Mouse (Mus musculus) heart, postnatal 25 days (tissue): Measurements from ENCODE around the gene Etl4. TPM values are rescaled to one million over a fixed set of nuclear protein-coding genes. Genes with fewer than 3 reads are reported as not detected.

Experiments used
- DNase-seq: peaks from one replicate; pipeline ENCODE4 v3.0.0; 2022; ENCODE audit warnings: low spot score
- intact Hi-C: fragments of 180-260 bp; cut with DNase I; formaldehyde crosslinking; loops from one replicate; pipeline ENCODE4 v1.15.1; 2025
- total RNA-seq, 2 experiments: library from RNA; stranded (reverse); gene quantifications; 2 replicates each; pipeline ENCODE4 v1.2.3; 2021

Gene Etl4
- total RNA-seq, 2 experiments from 2014 or later, result 36.9 to 40.8 TPM

GRCm38 (mm10) chr2:20763511-20764212 lies 854.1 kb downstream of the Etl4 start:
- intact Hi-C loops, result no loop called here
- no peak for DNase-seq

- DNase-seq, result no peak
- intact Hi-C loops, result no loop called here
Observed at GRCm38 (mm10) chr2:20764566-20765090, 855.0 kb downstream of the Etl4 start.

DNA sequence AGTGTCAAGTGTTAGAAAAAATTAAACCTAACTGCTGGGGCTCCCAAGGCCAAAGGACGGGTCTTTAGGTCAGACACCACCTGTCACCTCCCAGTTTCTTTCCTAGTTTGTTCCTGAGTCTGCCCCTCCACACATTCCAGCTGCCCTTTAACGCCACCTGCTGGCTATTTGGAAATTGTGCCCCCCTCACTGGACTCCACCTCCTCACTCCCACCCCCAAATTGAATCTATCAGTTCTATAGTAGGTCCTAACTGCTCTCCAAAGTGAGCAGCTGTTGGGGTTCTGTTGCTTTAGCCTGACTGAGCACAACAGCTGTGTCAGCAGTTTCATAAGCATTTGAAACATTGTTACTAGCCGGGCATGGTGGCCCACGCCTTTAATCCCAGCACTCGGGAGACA lies 859.1 kb downstream of the Etl4 start:
- DNase-seq, result no peak
- intact Hi-C loops, result no loop called here

- DNase-seq, result no peak
- intact Hi-C loops, result loop anchor here (10.0 kb wide), 2 partner anchors 245 to 1355 kb away; no protein-coding TSS in a partner anchor
Observed at GRCm38 (mm10) chr2:20770171-20770570, 860.6 kb downstream of the Etl4 start.

GRCm38 (mm10) chr2:20774462-20774861 lies 864.9 kb downstream of the Etl4 start:
- DNase-seq, result no peak
- intact Hi-C loops, result loop anchor here (10.0 kb wide), 2 partner anchors 250 to 1360 kb away; no protein-coding TSS in a partner anchor

- intact Hi-C loops, result loop anchor here (5.0 to 10.0 kb wide), 4 partner anchors 104 to 1361 kb away; no protein-coding TSS in a partner anchor
Observed at GRCm38 (mm10) chr2:20776171-20776704, 866.7 kb downstream of the Etl4 start.

GRCm38 (mm10) chr2:20777931-20778330 lies 868.4 kb downstream of the Etl4 start:
- intact Hi-C loops, result loop anchor here (5.0 to 10.0 kb wide), 4 partner anchors 106 to 1363 kb away; no protein-coding TSS in a partner anchor
- no peak for DNase-seq

More at GRCm38 (mm10) chr2:20776171-20776704, 866.7 kb downstream of the Etl4 start:
- DNase-seq, result no peak

DNA sequence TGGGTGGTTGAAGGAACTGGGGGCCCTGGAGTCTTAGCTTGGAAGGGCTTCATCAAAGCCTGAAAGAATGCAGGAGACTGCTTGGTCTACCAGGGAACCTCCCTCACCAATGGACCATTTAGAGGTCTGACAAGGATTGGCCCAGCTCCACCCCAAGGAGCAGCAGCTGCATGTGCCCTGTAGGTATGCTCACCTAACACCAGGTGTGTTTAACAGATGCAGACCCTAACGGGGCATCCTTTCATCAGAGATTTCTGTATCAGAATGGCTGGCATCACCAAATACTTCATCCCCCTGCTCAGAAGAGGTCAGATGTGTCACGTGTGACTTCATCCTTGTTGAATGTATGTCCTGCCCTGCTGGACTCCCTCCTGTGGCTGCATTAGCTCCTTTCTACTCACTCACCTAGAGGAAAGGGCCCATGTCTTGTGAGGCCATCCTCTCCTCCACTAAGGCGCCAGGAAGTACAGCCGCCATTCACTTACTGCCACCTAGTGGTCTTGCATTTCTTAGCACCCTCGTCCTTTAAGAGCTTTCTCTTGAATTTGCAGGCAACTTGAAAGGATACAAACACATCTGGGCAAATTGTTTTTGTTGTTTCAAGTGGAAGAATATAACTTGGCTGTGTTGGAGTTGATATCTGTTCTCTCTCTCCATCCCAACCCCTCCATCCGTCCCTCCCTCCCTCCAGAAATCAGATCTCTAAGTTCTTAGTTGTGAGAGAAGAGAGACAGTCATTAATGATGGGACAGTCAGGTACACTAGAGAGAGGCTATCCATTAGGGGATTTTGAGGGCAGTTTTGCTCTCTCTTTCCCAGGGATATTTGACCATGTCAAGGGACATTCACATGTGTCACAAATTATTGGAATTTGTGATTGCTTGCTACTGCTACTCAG lies 870.2 kb downstream of the Etl4 start:
- no peak for DNase-seq
- intact Hi-C loops, result loop anchor here (5.0 to 10.0 kb wide), 4 partner anchors 107 to 1365 kb away; no protein-coding TSS in a partner anchor

GRCm38 (mm10) chr2:20801236-20801890 lies 891.8 kb downstream of the Etl4 start:
- intact Hi-C loops, result no loop called here
- no peak for DNase-seq

GRCm38 (mm10) chr2:20811506-20811905 lies 901.9 kb downstream of the Etl4 start:
- peak; percentile 2 for DNase-seq
- intact Hi-C loops, result no loop called here

DNA sequence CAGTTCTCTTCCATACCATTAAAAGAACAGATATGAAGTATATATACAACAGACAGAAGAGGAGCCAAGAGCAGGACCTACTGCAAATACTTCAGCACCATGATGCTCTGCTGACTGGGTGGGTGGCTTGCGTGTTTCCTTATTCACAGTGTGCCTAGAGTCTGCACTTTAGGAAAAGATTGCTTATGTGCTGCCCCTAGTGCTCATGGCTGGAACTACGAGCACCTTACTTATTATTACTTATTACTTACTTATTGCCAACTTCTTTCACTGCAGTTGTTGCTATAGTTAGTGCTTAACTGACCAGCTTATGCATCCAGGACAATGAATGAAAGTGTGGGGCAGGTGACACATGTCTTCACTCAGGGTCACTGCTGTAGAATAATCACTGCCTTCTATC lies 904.4 kb downstream of the Etl4 start:
- intact Hi-C loops, result no loop called here
- no peak for DNase-seq

DNA sequence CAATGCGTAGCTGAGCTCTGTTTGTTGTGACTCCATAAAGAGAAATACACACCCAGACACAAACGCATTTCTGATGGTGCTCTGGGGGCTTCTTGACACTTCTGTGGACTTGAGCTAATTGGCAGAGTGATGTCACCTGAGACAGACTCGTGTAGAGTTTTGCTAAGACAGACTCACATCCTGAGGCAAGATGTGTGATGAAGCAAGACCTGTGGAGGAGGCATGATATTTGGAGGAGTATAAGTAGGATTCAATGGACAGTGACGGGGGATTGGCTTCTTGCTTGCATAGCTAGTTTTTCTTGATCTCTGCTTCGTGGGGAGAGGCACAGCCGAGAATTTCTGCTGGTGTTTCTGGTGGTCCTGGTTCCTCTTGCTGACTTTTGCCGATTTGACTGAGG lies 908.6 kb downstream of the Etl4 start:
- no peak for DNase-seq
- intact Hi-C loops, result no loop called here

DNA sequence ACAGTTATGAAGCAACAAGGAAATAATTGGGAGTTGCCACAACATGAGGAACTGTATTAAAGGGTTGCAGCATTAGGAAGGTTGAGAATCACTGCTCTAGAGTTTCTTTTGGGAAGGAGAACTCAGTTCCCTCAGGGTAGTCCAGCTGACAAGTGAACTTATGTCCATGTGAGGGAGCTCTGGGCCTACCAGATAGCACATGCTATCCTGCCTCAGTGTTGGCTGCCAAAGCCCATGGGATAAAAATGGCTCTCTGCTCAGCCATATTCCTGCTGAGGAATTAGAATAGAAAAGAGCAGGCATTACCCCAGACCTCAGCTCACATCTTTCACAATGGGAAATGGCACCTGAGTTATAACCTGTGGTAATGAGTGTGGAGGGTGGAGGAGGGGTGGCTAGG lies 916.7 kb downstream of the Etl4 start:
- DNase-seq, result no peak
- intact Hi-C loops, result no loop called here

DNA sequence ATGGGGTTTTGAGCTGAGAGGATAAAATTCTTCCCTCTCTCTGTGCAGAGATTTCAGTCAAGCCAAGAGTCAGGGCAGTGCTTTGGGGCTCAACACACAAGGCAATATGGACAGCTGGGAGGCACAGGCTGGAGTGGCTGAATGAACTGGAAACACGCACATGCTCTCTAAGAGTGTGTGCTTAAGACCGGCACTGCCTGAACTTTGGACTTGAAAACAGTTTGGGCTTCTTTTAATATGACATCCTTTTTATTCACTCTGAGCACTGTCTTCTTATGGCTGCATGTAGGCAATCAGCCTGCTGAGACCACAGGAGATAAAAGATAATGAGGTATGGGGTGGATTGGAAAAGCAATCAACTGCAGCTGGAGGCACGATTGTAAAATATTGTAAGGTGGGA lies 921.3 kb downstream of the Etl4 start:
- DNase-seq, result no peak
- intact Hi-C loops, result no loop called here

GRCm38 (mm10) chr2:20831608-20832406 lies 922.2 kb downstream of the Etl4 start:
- no peak for DNase-seq
- intact Hi-C loops, result no loop called here

- no peak for DNase-seq
- intact Hi-C loops, result no loop called here
Observed at GRCm38 (mm10) chr2:20849346-20849745, 939.8 kb downstream of the Etl4 start.
